Mouse (Mus musculus): ENCODE measurements around the gene Epor. TPM values are rescaled to one million over a fixed set of nuclear protein-coding genes. Genes with fewer than 3 reads are reported as not detected.
A peak's percentile ranks its signal among the peaks of the same experiment; 100 is the strongest.

The Epor gene
- polyA plus RNA-seq, 1 experiment, result 0.57 TPM

GRCm38 (mm10) chr9:22001633-22002032, 38.3 kb upstream of the Epor start:
- no peaks in the 10 kb centered on the region for H3K4me1 ChIP-seq (ENCODE audit: control insufficient read depth, insufficient read depth, low read length)
- peaks cover 22% of the 10 kb centered on the region for H3K36me3 ChIP-seq (ENCODE audit: control insufficient read depth, insufficient read depth, low read length, poor library complexity, severe bottlenecking)
- H3K4me3 ChIP-seq (ENCODE audit: low read depth, low read length), result no peak overlapping the region
- no peak overlapping the region for H3K9ac ChIP-seq (ENCODE audit: low read depth, poor library complexity, severe bottlenecking)
- TF ChIP-seq CTCF (IDR thresholded peaks at IDR 0.05; ENCODE audit: low read depth, low read length), result no peak
- no peak for TF ChIP-seq EP300 (IDR thresholded peaks at IDR 0.05; ENCODE audit: insufficient read depth, low read depth, low read length)
- no peak for TF ChIP-seq POLR2A (IDR thresholded peaks at IDR 0.05; ENCODE audit: insufficient read depth, low read length)
- H3K27ac ChIP-seq (ENCODE audit: insufficient read depth, low read length), result no peak overlapping the region
- H3K27me3 ChIP-seq (ENCODE audit: control insufficient read depth, insufficient read depth, low read length, poor library complexity, severe bottlenecking), result no peaks in the 10 kb centered on the region
- no peaks in the 10 kb centered on the region for H3K9me3 ChIP-seq (replicated peaks; ENCODE audit: control insufficient read depth, insufficient read depth, low read length, poor library complexity, severe bottlenecking)

GRCm38 (mm10) chr9:22000296-22000695, 37.0 kb upstream of the Epor start:
- TF ChIP-seq EP300 (IDR thresholded peaks at IDR 0.05; ENCODE audit: insufficient read depth, low read depth, low read length) (no peak), CTCF (IDR thresholded peaks at IDR 0.05; ENCODE audit: low read depth, low read length) (no peak), POLR2A (IDR thresholded peaks at IDR 0.05; ENCODE audit: insufficient read depth, low read length) (no peak)
- H3K27me3 ChIP-seq (ENCODE audit: control insufficient read depth, insufficient read depth, low read length, poor library complexity, severe bottlenecking), result no peaks in the 10 kb centered on the region
- no peak overlapping the region for H3K9ac ChIP-seq (ENCODE audit: low read depth, poor library complexity, severe bottlenecking)
- no peak overlapping the region for H3K27ac ChIP-seq (ENCODE audit: insufficient read depth, low read length)
- no peaks in the 10 kb centered on the region for H3K9me3 ChIP-seq (replicated peaks; ENCODE audit: control insufficient read depth, insufficient read depth, low read length, poor library complexity, severe bottlenecking)
- no peaks in the 10 kb centered on the region for H3K4me1 ChIP-seq (ENCODE audit: control insufficient read depth, insufficient read depth, low read length)
- peaks cover 9% of the 10 kb centered on the region for H3K36me3 ChIP-seq (ENCODE audit: control insufficient read depth, insufficient read depth, low read length, poor library complexity, severe bottlenecking)
- H3K4me3 ChIP-seq (ENCODE audit: low read depth, low read length), result no peak overlapping the region

GRCm38 (mm10) chr9:21996178-21996867, 33.0 kb upstream of the Epor start:
- H3K9ac ChIP-seq (ENCODE audit: low read depth, poor library complexity, severe bottlenecking), result no peak overlapping the region
- H3K4me3 ChIP-seq (ENCODE audit: low read depth, low read length), result no peak overlapping the region

GRCm38 (mm10) chr9:21992227-21992626, 28.9 kb upstream of the Epor start:
- no peak for TF ChIP-seq POLR2A (IDR thresholded peaks at IDR 0.05; ENCODE audit: insufficient read depth, low read length)
- TF ChIP-seq CTCF (IDR thresholded peaks at IDR 0.05; ENCODE audit: low read depth, low read length), result no peak
- no peak for TF ChIP-seq EP300 (IDR thresholded peaks at IDR 0.05; ENCODE audit: insufficient read depth, low read depth, low read length)
- peaks cover 8% of the 10 kb centered on the region for H3K27me3 ChIP-seq (ENCODE audit: control insufficient read depth, insufficient read depth, low read length, poor library complexity, severe bottlenecking)
- peaks cover 3% of the 10 kb centered on the region for H3K4me1 ChIP-seq (ENCODE audit: control insufficient read depth, insufficient read depth, low read length)

More at GRCm38 (mm10) chr9:21996178-21996867, 33.0 kb upstream of the Epor start:
- TF ChIP-seq CTCF (IDR thresholded peaks at IDR 0.05; ENCODE audit: low read depth, low read length), result no peak
- no peak for TF ChIP-seq POLR2A (IDR thresholded peaks at IDR 0.05; ENCODE audit: insufficient read depth, low read length)
- TF ChIP-seq EP300 (IDR thresholded peaks at IDR 0.05; ENCODE audit: insufficient read depth, low read depth, low read length), result no peak
- no peak overlapping the region for H3K27ac ChIP-seq (ENCODE audit: insufficient read depth, low read length)
- H3K9me3 ChIP-seq (replicated peaks; ENCODE audit: control insufficient read depth, insufficient read depth, low read length, poor library complexity, severe bottlenecking), result no peaks in the 10 kb centered on the region
- no peaks in the 10 kb centered on the region for H3K36me3 ChIP-seq (ENCODE audit: control insufficient read depth, insufficient read depth, low read length, poor library complexity, severe bottlenecking)
- H3K4me1 ChIP-seq (ENCODE audit: control insufficient read depth, insufficient read depth, low read length), result no peaks in the 10 kb centered on the region
- H3K27me3 ChIP-seq (ENCODE audit: control insufficient read depth, insufficient read depth, low read length, poor library complexity, severe bottlenecking), result no peaks in the 10 kb centered on the region

GRCm38 (mm10) chr9:21989230-21990110, 26.2 kb upstream of the Epor start, which contains the start of gene Rgl3:
Rgl3 (minus strand) TSS chr9:21989446.
- Histone ChIP-seq H3K9ac (ENCODE audit: low read depth, poor library complexity, severe bottlenecking) (peak within 1 kb of the TSS; percentile 24; the same call in 1 of the 2 replicates), H3K36me3 (ENCODE audit: control insufficient read depth, insufficient read depth, low read length, poor library complexity, severe bottlenecking) (no peaks in the 10 kb centered on the region), H3K4me3 (ENCODE audit: low read depth, low read length) (peak within 1 kb of the TSS; percentile 65), H3K27me3 (ENCODE audit: control insufficient read depth, insufficient read depth, low read length, poor library complexity, severe bottlenecking) (peaks cover 10% of the 10 kb centered on the region), H3K4me1 (ENCODE audit: control insufficient read depth, insufficient read depth, low read length) (peaks cover 3% of the 10 kb centered on the region), H3K27ac (ENCODE audit: insufficient read depth, low read length) (no peak within 1 kb of the TSS), H3K9me3 (replicated peaks; ENCODE audit: control insufficient read depth, insufficient read depth, low read length, poor library complexity, severe bottlenecking) (no peaks in the 10 kb centered on the region)
- TF ChIP-seq EP300 (IDR thresholded peaks at IDR 0.05; ENCODE audit: insufficient read depth, low read depth, low read length), result no peak
- no peak for TF ChIP-seq POLR2A (IDR thresholded peaks at IDR 0.05; ENCODE audit: insufficient read depth, low read length)
- no peak for TF ChIP-seq CTCF (IDR thresholded peaks at IDR 0.05; ENCODE audit: low read depth, low read length)

More at GRCm38 (mm10) chr9:21992227-21992626, 28.9 kb upstream of the Epor start:
- Histone ChIP-seq H3K9me3 (replicated peaks; ENCODE audit: control insufficient read depth, insufficient read depth, low read length, poor library complexity, severe bottlenecking) (no peaks in the 10 kb centered on the region), H3K27ac (ENCODE audit: insufficient read depth, low read length) (no peak overlapping the region), H3K36me3 (ENCODE audit: control insufficient read depth, insufficient read depth, low read length, poor library complexity, severe bottlenecking) (no peaks in the 10 kb centered on the region), H3K9ac (ENCODE audit: low read depth, poor library complexity, severe bottlenecking) (no peak overlapping the region), H3K4me3 (ENCODE audit: low read depth, low read length) (no peak overlapping the region)

Data from ES-Bruce4 (cell line).